Mouse (Mus musculus) kidney, postnatal 4 days (tissue): Measurements from ENCODE around the gene Olfr613.
"Not testable (repeated sequence)": the region's sequence is repeated elsewhere in the genome, so short reads cannot be mapped to it uniquely, and the experiment has no call there.

ENCODE experiments used
- DNase-seq, 2 experiments: peaks; one replicate each; pipeline ENCODE4 v3.0.0; 2021; ENCODE audit warnings: mixed read lengths in 2 of 2

The Olfr613 gene

DNA sequence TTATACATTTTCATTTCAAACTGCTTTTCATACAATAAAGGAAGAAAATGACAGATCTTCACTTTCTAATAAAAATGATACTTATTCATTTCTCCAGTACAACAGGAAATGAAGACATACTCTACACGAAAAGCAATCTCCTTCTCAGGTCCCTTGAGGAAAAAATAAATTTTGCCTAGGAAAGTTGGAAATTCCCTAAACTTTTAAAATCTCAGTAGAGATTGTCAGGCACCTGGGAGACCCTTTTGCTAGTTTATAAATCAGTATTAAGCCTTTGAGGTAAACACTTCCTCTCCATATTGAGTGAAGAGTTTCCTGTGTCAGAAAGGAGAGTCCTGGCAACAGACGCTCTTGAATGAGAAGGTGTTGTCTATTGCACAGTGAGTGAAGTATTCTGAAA, at the start of gene Olfr613:
Olfr613 (plus strand) TSS at position 301 of the 400 bp plus-strand sequence.
- DNase-seq: no peak

DNA sequence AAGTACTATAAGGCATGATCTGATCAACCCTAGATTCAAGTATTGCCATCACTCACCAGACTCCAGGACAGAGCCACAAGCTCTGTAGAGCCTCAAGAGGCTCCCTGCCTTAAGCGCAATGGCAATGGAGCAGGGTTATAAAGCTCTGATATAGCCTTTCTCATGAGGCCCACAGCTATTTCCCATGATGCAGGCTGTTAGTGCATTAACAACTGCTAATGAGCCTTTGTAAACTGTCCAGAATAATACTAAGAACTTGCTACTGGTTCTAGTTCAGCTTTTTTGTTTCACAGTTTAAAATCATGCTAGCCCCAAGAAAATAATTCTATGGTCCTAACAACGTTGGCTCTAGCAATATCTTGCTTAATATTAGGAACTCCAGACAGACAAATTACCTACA, 35.9 kb upstream of the Olfr613 start, which contains the start of gene Olfr610:
Olfr610 (minus strand) TSS at position 101 of the 400 bp plus-strand sequence.
- DNase-seq: no peak

GRCm38 (mm10) chr7:103520746-103521145, 27.1 kb upstream of the Olfr613 start, which contains the start of gene Olfr611:
Gene Olfr611, minus strand, starts transcription at chr7:103520846.
- DNase-seq: not testable (repeated sequence)

- not testable (repeated sequence) for DNase-seq
Observed at GRCm38 (mm10) chr7:103542617-103543016, 5.3 kb upstream of the Olfr613 start, which contains the start of gene Olfr612. Gene Olfr612, minus strand, starts transcription at chr7:103542717.

GRCm38 (mm10) chr7:103555779-103556178, 7.9 kb downstream of the Olfr613 start, which contains the start of gene Olfr615:
Gene Olfr615, plus strand, starts transcription at chr7:103556079.
- DNase-seq: no peak

- DNase-seq: no peak
Observed at GRCm38 (mm10) chr7:103569043-103569442, 21.2 kb downstream of the Olfr613 start, which contains the start of gene Olfr616. Gene Olfr616, minus strand, starts transcription at chr7:103569143.

GRCm38 (mm10) chr7:103572761-103573160, 24.9 kb downstream of the Olfr613 start, which contains the start of gene Olfr617:
Gene Olfr617, plus strand, starts transcription at chr7:103573061.
- DNase-seq: no peak

GRCm38 (mm10) chr7:103589803-103590202, 41.9 kb downstream of the Olfr613 start, which contains the start of gene Olfr618:
Gene Olfr618, plus strand, starts transcription at chr7:103590103.
- DNase-seq: no peak

GRCm38 (mm10) chr7:103600275-103600674, 52.4 kb downstream of the Olfr613 start, which contains the start of gene Olfr619:
Gene Olfr619, plus strand, starts transcription at chr7:103600575.
- no peak for DNase-seq
